Mouse (Mus musculus): ENCODE results near the gene Arhgap10. TPM values are rescaled to one million over a fixed set of nuclear protein-coding genes. Genes with fewer than 3 reads are reported as not detected.

The Arhgap10 gene
- polyA plus RNA-seq, 1 experiment from 2014 or later: 5.7 TPM

- no peak overlapping the region for H3K4me3 ChIP-seq (replicated peaks)
- no peak overlapping the region for H3K9ac ChIP-seq (replicated peaks)
- H3K27me3 ChIP-seq (replicated peaks): no peaks in the 10 kb centered on the region
- no peak overlapping the region for H3K27ac ChIP-seq (replicated peaks)
- H3K9me3 ChIP-seq (replicated peaks): no peaks in the 10 kb centered on the region
- no peaks in the 10 kb centered on the region for H3K36me3 ChIP-seq
- no peak for ATAC-seq (ENCODE audit: low FRiP score)
- 85% methylated on average over 11 of the region's 11 CpGs for WGBS
- no peaks in the 10 kb centered on the region for H3K4me1 ChIP-seq
- no peak overlapping the region for H3K4me2 ChIP-seq
Measured at GRCm38 (mm10) chr8:77294599-77294998, 223.2 kb downstream of the Arhgap10 start.

GRCm38 (mm10) chr8:77292649-77293048, 225.1 kb downstream of the Arhgap10 start:
- Histone ChIP-seq H3K4me1 (no peaks in the 10 kb centered on the region), H3K9ac (replicated peaks) (no peak overlapping the region), H3K9me3 (replicated peaks) (no peaks in the 10 kb centered on the region), H3K4me3 (replicated peaks) (no peak overlapping the region), H3K36me3 (no peaks in the 10 kb centered on the region), H3K27me3 (replicated peaks) (no peaks in the 10 kb centered on the region), H3K27ac (replicated peaks) (no peak overlapping the region), H3K4me2 (no peak overlapping the region)
- ATAC-seq (ENCODE audit: low FRiP score): no peak
- WGBS: 67% methylated on average over 11 of the region's 11 CpGs

GRCm38 (mm10) chr8:77292120-77292519, 225.6 kb downstream of the Arhgap10 start:
- Histone ChIP-seq H3K27me3 (replicated peaks) (no peaks in the 10 kb centered on the region), H3K4me2 (no peak overlapping the region), H3K4me3 (replicated peaks) (no peak overlapping the region), H3K9ac (replicated peaks) (no peak overlapping the region), H3K9me3 (replicated peaks) (no peaks in the 10 kb centered on the region), H3K27ac (replicated peaks) (no peak overlapping the region), H3K36me3 (no peaks in the 10 kb centered on the region), H3K4me1 (no peaks in the 10 kb centered on the region)
- ATAC-seq (ENCODE audit: low FRiP score): no peak
- WGBS: 70% methylated on average over 4 of the region's 4 CpGs

GRCm38 (mm10) chr8:77288492-77288891, 229.3 kb downstream of the Arhgap10 start:
- no peaks in the 10 kb centered on the region for H3K4me1 ChIP-seq
- WGBS: 90% methylated on average over 12 of the region's 12 CpGs
- H3K36me3 ChIP-seq: no peaks in the 10 kb centered on the region
- no peak overlapping the region for H3K4me3 ChIP-seq (replicated peaks)
- H3K9me3 ChIP-seq (replicated peaks): no peaks in the 10 kb centered on the region
- H3K27me3 ChIP-seq (replicated peaks): no peaks in the 10 kb centered on the region
- ATAC-seq (ENCODE audit: low FRiP score): no peak
- no peak overlapping the region for H3K4me2 ChIP-seq
- no peak overlapping the region for H3K27ac ChIP-seq (replicated peaks)
- no peak overlapping the region for H3K9ac ChIP-seq (replicated peaks)

GRCm38 (mm10) chr8:77288065-77288464, 229.7 kb downstream of the Arhgap10 start:
- Histone ChIP-seq H3K4me1 (no peaks in the 10 kb centered on the region), H3K27ac (replicated peaks) (no peak overlapping the region), H3K4me2 (no peak overlapping the region), H3K9me3 (replicated peaks) (no peaks in the 10 kb centered on the region), H3K4me3 (replicated peaks) (no peak overlapping the region), H3K27me3 (replicated peaks) (no peaks in the 10 kb centered on the region), H3K9ac (replicated peaks) (no peak overlapping the region), H3K36me3 (no peaks in the 10 kb centered on the region)
- ATAC-seq (ENCODE audit: low FRiP score): no peak
- WGBS: 73% methylated on average over 3 of the region's 3 CpGs

GRCm38 (mm10) chr8:77284473-77284872, 233.3 kb downstream of the Arhgap10 start:
- Histone ChIP-seq H3K36me3 (no peaks in the 10 kb centered on the region), H3K4me1 (no peaks in the 10 kb centered on the region), H3K27me3 (replicated peaks) (no peaks in the 10 kb centered on the region), H3K4me3 (replicated peaks) (no peak overlapping the region), H3K9ac (replicated peaks) (no peak overlapping the region), H3K9me3 (replicated peaks) (no peaks in the 10 kb centered on the region), H3K27ac (replicated peaks) (no peak overlapping the region), H3K4me2 (no peak overlapping the region)
- 92% methylated on average over 3 of the region's 3 CpGs for WGBS
- no peak for ATAC-seq (ENCODE audit: low FRiP score)

GRCm38 (mm10) chr8:77282605-77283236, 235.0 kb downstream of the Arhgap10 start:
- Histone ChIP-seq H3K27me3 (replicated peaks) (no peaks in the 10 kb centered on the region), H3K36me3 (no peaks in the 10 kb centered on the region), H3K4me1 (no peaks in the 10 kb centered on the region), H3K9ac (replicated peaks) (no peak overlapping the region), H3K9me3 (replicated peaks) (no peaks in the 10 kb centered on the region), H3K4me2 (no peak overlapping the region), H3K4me3 (replicated peaks) (no peak overlapping the region), H3K27ac (replicated peaks) (no peak overlapping the region)
- ATAC-seq (ENCODE audit: low FRiP score): no peak
- 89% methylated on average over 7 of the region's 7 CpGs for WGBS

GRCm38 (mm10) chr8:77279977-77280376, 237.8 kb downstream of the Arhgap10 start:
- 62% methylated on average over 3 of the region's 3 CpGs for WGBS
- Histone ChIP-seq H3K4me2 (no peak overlapping the region), H3K4me1 (no peaks in the 10 kb centered on the region), H3K27ac (replicated peaks) (no peak overlapping the region), H3K9me3 (replicated peaks) (no peaks in the 10 kb centered on the region), H3K27me3 (replicated peaks) (no peaks in the 10 kb centered on the region), H3K4me3 (replicated peaks) (no peak overlapping the region), H3K9ac (replicated peaks) (no peak overlapping the region), H3K36me3 (no peaks in the 10 kb centered on the region)
- ATAC-seq (ENCODE audit: low FRiP score): no peak

- no peaks in the 10 kb centered on the region for H3K4me1 ChIP-seq
- WGBS: 95% methylated on average over 4 of the region's 4 CpGs
Measured at GRCm38 (mm10) chr8:77278246-77278645, 239.5 kb downstream of the Arhgap10 start.

GRCm38 (mm10) chr8:77276827-77277226, 240.9 kb downstream of the Arhgap10 start:
- Histone ChIP-seq H3K9ac (replicated peaks) (no peak overlapping the region), H3K4me1 (no peaks in the 10 kb centered on the region), H3K27ac (replicated peaks) (no peak overlapping the region), H3K27me3 (replicated peaks) (no peaks in the 10 kb centered on the region), H3K9me3 (replicated peaks) (no peaks in the 10 kb centered on the region), H3K4me2 (no peak overlapping the region), H3K4me3 (replicated peaks) (no peak overlapping the region), H3K36me3 (no peaks in the 10 kb centered on the region)
- no peak for ATAC-seq (ENCODE audit: low FRiP score)
- 87% methylated on average over 10 of the region's 10 CpGs for WGBS

More at GRCm38 (mm10) chr8:77278246-77278645, 239.5 kb downstream of the Arhgap10 start:
- H3K27me3 ChIP-seq (replicated peaks): no peaks in the 10 kb centered on the region
- H3K4me3 ChIP-seq (replicated peaks): no peak overlapping the region
- H3K36me3 ChIP-seq: no peaks in the 10 kb centered on the region
- no peak overlapping the region for H3K9ac ChIP-seq (replicated peaks)
- H3K27ac ChIP-seq (replicated peaks): no peak overlapping the region
- no peaks in the 10 kb centered on the region for H3K9me3 ChIP-seq (replicated peaks)
- no peak for ATAC-seq (ENCODE audit: low FRiP score)
- no peak overlapping the region for H3K4me2 ChIP-seq

GRCm38 (mm10) chr8:77275571-77275970, 242.2 kb downstream of the Arhgap10 start:
- H3K4me2 ChIP-seq: no peak overlapping the region
- no peaks in the 10 kb centered on the region for H3K36me3 ChIP-seq
- H3K9ac ChIP-seq (replicated peaks): no peak overlapping the region
- H3K4me1 ChIP-seq: no peaks in the 10 kb centered on the region
- H3K27me3 ChIP-seq (replicated peaks): no peaks in the 10 kb centered on the region
- no peaks in the 10 kb centered on the region for H3K9me3 ChIP-seq (replicated peaks)
- ATAC-seq (ENCODE audit: low FRiP score): no peak
- whole genome bisulfite sequencing: 86% methylated on average over 5 of the region's 5 CpGs
- no peak overlapping the region for H3K27ac ChIP-seq (replicated peaks)
- H3K4me3 ChIP-seq (replicated peaks): no peak overlapping the region

- peaks cover 8% of the 10 kb centered on the region; the same call in 1 of the 2 replicates for H3K9me3 ChIP-seq (replicated peaks)
- H3K4me3 ChIP-seq (replicated peaks): no peak overlapping the region
- H3K4me2 ChIP-seq: no peak overlapping the region
- no peak for ATAC-seq (ENCODE audit: low FRiP score)
- no peaks in the 10 kb centered on the region for H3K27me3 ChIP-seq (replicated peaks)
- 90% methylated on average over 6 of the region's 6 CpGs for WGBS
- no peak overlapping the region for H3K9ac ChIP-seq (replicated peaks)
- H3K4me1 ChIP-seq: no peaks in the 10 kb centered on the region
- no peak overlapping the region for H3K27ac ChIP-seq (replicated peaks)
- no peaks in the 10 kb centered on the region for H3K36me3 ChIP-seq
Measured at GRCm38 (mm10) chr8:77272136-77272535, 245.6 kb downstream of the Arhgap10 start.

Data from neural tube, embryonic 15.5 days (tissue).